Mouse (Mus musculus): ENCODE measurements at regions not wholly inside any gene's neighbourhood (a gene's known extent, or its start where the extent isn't known, plus 50 kb on each side); places are given as distances from the start of the nearest gene placed in this dataset.
A peak's percentile ranks its signal among the peaks of the same experiment; 100 is the strongest.

DNA sequence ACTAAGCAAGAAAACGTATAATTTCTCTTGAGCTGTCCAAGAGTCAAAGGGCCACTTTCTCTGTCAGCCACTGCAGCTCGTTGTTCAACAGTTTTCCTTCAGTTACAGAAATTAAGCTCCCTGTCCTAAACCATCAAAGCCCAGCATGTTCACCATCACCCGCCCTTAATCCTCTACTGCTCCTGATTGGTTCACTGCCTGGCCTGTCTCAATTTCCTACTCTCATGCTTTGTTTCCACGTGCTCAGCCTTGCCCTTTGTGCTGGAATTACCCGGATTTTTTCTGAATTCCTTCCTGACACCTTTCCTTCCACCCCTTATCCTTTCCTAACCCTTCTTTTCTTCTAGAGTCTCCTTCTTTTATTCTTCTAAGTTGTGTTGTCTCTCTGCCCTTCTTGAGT is 92.4 kb downstream of the Fasl start:
- Histone ChIP-seq H3K9ac (replicated peaks; ENCODE audit: low read depth, low read length) (no peak overlapping the region), H3K9me3 (ENCODE audit: control insufficient read depth, low read length) (no peaks in the 10 kb centered on the region), H3K4me1 (replicated peaks; ENCODE audit: control insufficient read depth, insufficient read depth, low read length) (no peaks in the 10 kb centered on the region), H3K4me2 (ENCODE audit: low read length) (no peak overlapping the region), H3K27ac (ENCODE audit: low read length) (no peak overlapping the region), H3K27me3 (replicated peaks; ENCODE audit: control insufficient read depth, insufficient read depth, low read length) (no peaks in the 10 kb centered on the region), H3K4me3 (replicated peaks; ENCODE audit: low read length) (no peak overlapping the region), H3K36me3 (ENCODE audit: control insufficient read depth, insufficient read depth) (no peaks in the 10 kb centered on the region)
- ATAC-seq = no peak
- WGBS = 21% methylated on average over 5 of the region's 5 CpGs

DNA sequence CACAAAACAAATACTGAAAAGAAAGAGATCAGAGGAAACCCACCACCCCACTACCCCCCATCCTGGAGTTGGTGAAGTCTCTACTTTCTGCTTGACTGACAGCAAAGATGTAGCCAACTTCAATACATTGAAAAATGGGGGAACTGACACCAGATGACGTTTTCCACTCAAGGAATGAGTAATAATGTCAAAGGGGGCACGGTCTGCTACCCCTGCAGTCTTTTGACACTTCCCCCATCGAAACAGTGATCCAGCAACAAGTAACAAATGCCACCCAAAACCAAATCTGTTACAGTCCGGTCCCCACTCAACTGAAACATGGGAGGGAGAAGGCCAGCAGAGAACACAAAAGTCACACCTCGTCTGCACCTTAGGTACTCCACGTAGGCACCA is 94.5 kb downstream of the Fasl start:
- no peaks in the 10 kb centered on the region for H3K4me1 ChIP-seq (replicated peaks; ENCODE audit: control insufficient read depth, insufficient read depth, low read length)
- H3K9me3 ChIP-seq (ENCODE audit: control insufficient read depth, low read length) = no peaks in the 10 kb centered on the region
- no peaks in the 10 kb centered on the region for H3K27me3 ChIP-seq (replicated peaks; ENCODE audit: control insufficient read depth, insufficient read depth, low read length)
- H3K4me2 ChIP-seq (ENCODE audit: low read length) = no peak overlapping the region
- no peak overlapping the region for H3K9ac ChIP-seq (replicated peaks; ENCODE audit: low read depth, low read length)
- no peak overlapping the region for H3K27ac ChIP-seq (ENCODE audit: low read length)
- WGBS = 89% methylated on average over 6 of the region's 6 CpGs
- no peak for ATAC-seq
- no peaks in the 10 kb centered on the region for H3K36me3 ChIP-seq (ENCODE audit: control insufficient read depth, insufficient read depth)
- no peak overlapping the region for H3K4me3 ChIP-seq (replicated peaks; ENCODE audit: low read length)

DNA sequence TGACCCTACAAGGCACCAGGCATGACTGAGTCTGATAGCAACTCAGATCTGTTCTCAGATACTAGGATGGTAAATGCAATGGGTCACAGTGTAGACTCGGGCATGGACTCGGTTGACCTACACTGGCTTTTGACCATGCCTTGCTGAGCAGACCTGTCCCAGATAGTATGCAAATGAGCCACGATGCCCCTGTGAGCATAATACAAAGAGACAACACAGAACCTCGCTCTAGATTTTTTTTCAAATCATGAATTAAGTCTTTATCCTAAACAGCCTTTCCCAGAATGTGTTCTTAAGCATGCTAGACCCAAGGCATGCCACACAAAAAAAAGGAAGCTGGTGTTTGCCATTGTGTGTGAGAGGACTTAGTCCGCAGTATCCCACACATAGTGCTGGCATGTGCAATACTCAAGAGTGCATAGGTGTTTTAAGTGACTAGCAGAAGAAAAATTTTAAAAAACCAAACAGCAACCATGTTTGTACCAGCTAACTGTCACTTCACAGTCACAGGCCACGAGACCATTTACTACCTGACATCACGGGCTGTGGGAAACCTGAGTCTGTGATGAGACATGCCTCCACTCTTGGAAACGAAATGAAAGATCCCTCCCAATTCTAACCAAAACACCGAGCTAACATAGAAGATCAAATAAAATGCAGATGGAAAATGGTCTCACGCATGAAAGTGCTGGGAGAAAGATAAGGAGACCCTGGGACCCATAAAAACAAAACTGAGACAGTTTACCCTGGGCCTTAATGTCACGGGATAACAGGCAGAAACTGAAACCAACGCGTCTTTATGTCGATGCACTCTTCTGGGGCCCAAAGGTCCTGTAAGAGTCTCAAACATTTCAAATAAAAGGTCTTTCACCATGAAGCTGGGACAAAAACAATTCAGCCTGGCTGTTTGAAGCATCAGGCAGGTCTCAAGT is 95.2 kb downstream of the Fasl start:
- no peak overlapping the region for H3K9ac ChIP-seq (replicated peaks; ENCODE audit: low read depth, low read length)
- no peaks in the 10 kb centered on the region for H3K9me3 ChIP-seq (ENCODE audit: control insufficient read depth, low read length)
- H3K36me3 ChIP-seq (ENCODE audit: control insufficient read depth, insufficient read depth) = no peaks in the 10 kb centered on the region
- no peak overlapping the region for H3K4me2 ChIP-seq (ENCODE audit: low read length)
- WGBS = 84% methylated on average over 14 of the region's 14 CpGs
- no peaks in the 10 kb centered on the region for H3K27me3 ChIP-seq (replicated peaks; ENCODE audit: control insufficient read depth, insufficient read depth, low read length)
- no peaks in the 10 kb centered on the region for H3K4me1 ChIP-seq (replicated peaks; ENCODE audit: control insufficient read depth, insufficient read depth, low read length)
- no peak for ATAC-seq
- no peak overlapping the region for H3K27ac ChIP-seq (ENCODE audit: low read length)
- no peak overlapping the region for H3K4me3 ChIP-seq (replicated peaks; ENCODE audit: low read length)

DNA sequence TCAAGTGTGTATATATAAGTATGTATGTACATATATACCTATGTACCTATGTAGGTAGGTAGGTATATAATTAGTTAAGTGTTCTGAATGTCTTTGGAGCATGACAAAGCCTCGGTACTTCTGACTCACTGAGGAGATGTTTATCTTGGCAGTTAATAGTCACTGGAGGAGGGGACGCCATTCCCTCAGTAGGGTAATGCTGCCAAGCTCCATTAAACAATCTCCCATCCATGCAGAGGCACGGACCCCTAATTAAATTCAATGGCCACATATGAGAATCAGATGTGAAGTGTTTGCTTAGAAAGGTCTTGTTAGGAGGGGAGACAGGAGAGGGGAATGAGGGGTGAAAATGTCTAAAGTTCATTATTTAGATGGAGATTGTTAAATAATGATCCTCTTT is 99.3 kb downstream of the Fasl start:
- ATAC-seq = no peak
- Histone ChIP-seq H3K9ac (replicated peaks; ENCODE audit: low read depth, low read length) (no peak overlapping the region), H3K4me3 (replicated peaks; ENCODE audit: low read length) (no peak overlapping the region), H3K4me1 (replicated peaks; ENCODE audit: control insufficient read depth, insufficient read depth, low read length) (no peaks in the 10 kb centered on the region), H3K27ac (ENCODE audit: low read length) (no peak overlapping the region), H3K9me3 (ENCODE audit: control insufficient read depth, low read length) (no peaks in the 10 kb centered on the region), H3K36me3 (ENCODE audit: control insufficient read depth, insufficient read depth) (no peaks in the 10 kb centered on the region), H3K4me2 (ENCODE audit: low read length) (no peak overlapping the region), H3K27me3 (replicated peaks; ENCODE audit: control insufficient read depth, insufficient read depth, low read length) (no peaks in the 10 kb centered on the region)
- WGBS = 7% methylated on average over 3 of the region's 3 CpGs

DNA sequence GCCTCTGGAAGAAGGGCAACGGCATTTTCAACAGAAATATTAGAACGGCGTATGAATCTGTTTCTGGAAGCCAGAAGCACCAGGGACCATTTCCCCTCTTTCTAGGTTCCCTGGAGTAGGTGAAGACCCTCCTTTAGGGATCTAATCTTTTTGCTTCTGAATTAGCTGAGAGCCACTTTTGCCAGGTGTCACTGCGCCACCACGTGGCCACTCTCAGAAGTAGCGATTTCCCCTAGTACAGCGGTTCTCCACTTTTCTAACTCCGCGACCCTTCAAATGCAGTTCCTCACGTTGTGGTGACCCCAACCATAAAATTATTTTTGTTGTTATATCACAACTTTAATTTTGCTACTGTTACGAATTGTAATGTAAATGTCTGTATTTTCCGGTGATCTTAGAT is 100.7 kb downstream of the Fasl start:
- H3K9me3 ChIP-seq (ENCODE audit: control insufficient read depth, low read length) = no peaks in the 10 kb centered on the region
- no peak overlapping the region for H3K27ac ChIP-seq (ENCODE audit: low read length)
- H3K36me3 ChIP-seq (ENCODE audit: control insufficient read depth, insufficient read depth) = no peaks in the 10 kb centered on the region
- H3K4me1 ChIP-seq (replicated peaks; ENCODE audit: control insufficient read depth, insufficient read depth, low read length) = no peaks in the 10 kb centered on the region
- no peaks in the 10 kb centered on the region for H3K27me3 ChIP-seq (replicated peaks; ENCODE audit: control insufficient read depth, insufficient read depth, low read length)
- H3K4me3 ChIP-seq (replicated peaks; ENCODE audit: low read length) = no peak overlapping the region
- peak; percentile 68; the same call in 1 of the 2 replicates for ATAC-seq
- no peak overlapping the region for H3K4me2 ChIP-seq (ENCODE audit: low read length)
- no peak overlapping the region for H3K9ac ChIP-seq (replicated peaks; ENCODE audit: low read depth, low read length)
- WGBS = 24% methylated on average over 12 of the region's 12 CpGs

DNA sequence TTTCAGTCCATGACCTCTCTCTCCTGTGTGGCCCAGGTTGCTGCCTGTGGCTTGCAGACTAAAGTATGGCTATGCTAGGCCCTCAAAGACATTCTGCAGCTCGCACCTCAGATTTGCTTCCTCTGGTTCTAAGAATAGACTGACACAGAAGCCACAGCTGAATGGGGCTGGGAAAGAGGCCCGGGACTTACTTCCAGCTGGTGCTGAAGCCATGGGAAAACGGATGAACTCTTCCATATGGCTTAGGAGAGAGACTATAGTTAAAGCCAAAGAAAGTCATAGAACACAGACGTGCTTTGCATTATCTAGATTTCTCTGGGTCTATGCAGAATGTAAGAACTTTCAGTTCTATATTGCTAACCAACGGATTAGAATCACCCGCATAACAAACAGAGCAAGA is 107.7 kb downstream of the Fasl start:
- Histone ChIP-seq H3K4me3 (replicated peaks; ENCODE audit: low read length) (no peak overlapping the region), H3K27me3 (replicated peaks; ENCODE audit: control insufficient read depth, insufficient read depth, low read length) (no peaks in the 10 kb centered on the region), H3K9me3 (ENCODE audit: control insufficient read depth, low read length) (no peaks in the 10 kb centered on the region), H3K27ac (ENCODE audit: low read length) (no peak overlapping the region), H3K4me2 (ENCODE audit: low read length) (no peak overlapping the region), H3K36me3 (ENCODE audit: control insufficient read depth, insufficient read depth) (no peaks in the 10 kb centered on the region), H3K4me1 (replicated peaks; ENCODE audit: control insufficient read depth, insufficient read depth, low read length) (no peaks in the 10 kb centered on the region), H3K9ac (replicated peaks; ENCODE audit: low read depth, low read length) (no peak overlapping the region)
- no peak for ATAC-seq
- WGBS = 89% methylated on average over 6 of the region's 6 CpGs

DNA sequence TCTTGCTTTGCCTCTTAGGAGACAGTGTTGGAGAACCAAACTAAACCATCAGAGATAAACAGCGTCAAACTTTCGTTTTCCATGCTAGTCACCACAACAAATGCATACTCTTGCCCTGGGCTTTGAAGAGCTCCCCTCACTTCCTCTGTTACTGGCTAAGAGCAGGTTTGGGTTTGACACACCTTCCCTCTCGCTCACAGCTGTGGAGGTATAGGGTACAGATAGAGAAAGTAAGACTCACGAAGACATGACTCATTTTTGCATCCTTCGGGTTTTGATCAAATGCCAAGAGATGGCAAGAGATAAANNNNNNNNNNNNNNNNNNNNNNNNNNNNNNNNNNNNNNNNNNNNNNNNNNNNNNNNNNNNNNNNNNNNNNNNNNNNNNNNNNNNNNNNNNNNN is 117.4 kb downstream of the Fasl start:
- Histone ChIP-seq H3K4me2 (ENCODE audit: low read length) (no peak overlapping the region), H3K9me3 (ENCODE audit: control insufficient read depth, low read length) (no peaks in the 10 kb centered on the region), H3K27me3 (replicated peaks; ENCODE audit: control insufficient read depth, insufficient read depth, low read length) (no peaks in the 10 kb centered on the region), H3K27ac (ENCODE audit: low read length) (no peak overlapping the region), H3K9ac (replicated peaks; ENCODE audit: low read depth, low read length) (no peak overlapping the region), H3K4me3 (replicated peaks; ENCODE audit: low read length) (no peak overlapping the region), H3K4me1 (replicated peaks; ENCODE audit: control insufficient read depth, insufficient read depth, low read length) (no peaks in the 10 kb centered on the region), H3K36me3 (ENCODE audit: control insufficient read depth, insufficient read depth) (no peaks in the 10 kb centered on the region)
- ATAC-seq = no peak
- 90% methylated on average over 5 of the region's 5 CpGs for WGBS

DNA sequence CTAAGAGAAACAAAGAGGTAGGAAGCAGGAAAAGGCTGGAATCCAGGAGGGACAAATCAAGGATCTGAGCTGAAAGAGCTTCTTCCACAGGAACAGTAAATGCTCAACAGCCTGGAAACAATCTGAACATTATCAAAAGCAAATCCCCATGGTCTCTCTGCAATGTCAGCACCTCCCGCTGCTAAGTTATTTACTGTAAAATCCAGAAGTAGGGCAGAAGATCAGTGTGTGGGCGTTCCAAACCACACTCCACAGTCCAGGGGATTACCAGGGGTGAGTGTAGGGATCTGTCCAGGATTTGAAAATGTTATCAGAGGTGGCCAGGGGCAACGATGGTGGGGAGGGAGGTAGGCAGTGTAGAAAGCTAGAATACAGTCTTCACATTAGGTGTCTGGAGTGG is 124.0 kb downstream of the Fasl start:
- no peak for ATAC-seq
- no peaks in the 10 kb centered on the region for H3K4me1 ChIP-seq (replicated peaks; ENCODE audit: control insufficient read depth, insufficient read depth, low read length)

DNA sequence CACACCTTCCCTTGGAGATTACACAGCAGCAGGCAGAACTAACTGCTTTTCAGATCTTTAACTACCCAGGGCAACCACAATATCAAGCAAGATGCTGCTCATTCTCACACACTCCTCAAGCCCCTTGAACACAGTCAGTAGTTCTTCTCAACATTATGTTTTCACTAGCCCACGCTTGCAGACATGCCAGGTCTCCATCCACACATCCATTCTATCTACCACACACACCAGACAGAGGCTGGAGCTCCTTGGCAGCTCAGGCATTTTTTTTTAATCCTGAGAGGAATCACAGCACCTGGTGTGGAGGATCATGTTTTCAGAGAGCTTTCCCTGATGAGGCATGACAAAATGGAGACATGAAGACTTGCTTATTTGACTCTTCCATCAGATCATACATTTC is 124.9 kb downstream of the Fasl start:
- no peaks in the 10 kb centered on the region for H3K4me1 ChIP-seq (replicated peaks; ENCODE audit: control insufficient read depth, insufficient read depth, low read length)
- no peak overlapping the region for H3K4me3 ChIP-seq (replicated peaks; ENCODE audit: low read length)
- ATAC-seq = no peak
- H3K9ac ChIP-seq (replicated peaks; ENCODE audit: low read depth, low read length) = no peak overlapping the region
- H3K9me3 ChIP-seq (ENCODE audit: control insufficient read depth, low read length) = peaks cover 3% of the 10 kb centered on the region; the same call in 1 of the 2 replicates
- H3K27ac ChIP-seq (ENCODE audit: low read length) = no peak overlapping the region
- no peak overlapping the region for H3K4me2 ChIP-seq (ENCODE audit: low read length)
- 57% methylated on average over 1 of the region's 1 CpGs for whole genome bisulfite sequencing
- no peaks in the 10 kb centered on the region for H3K27me3 ChIP-seq (replicated peaks; ENCODE audit: control insufficient read depth, insufficient read depth, low read length)
- H3K36me3 ChIP-seq (ENCODE audit: control insufficient read depth, insufficient read depth) = no peaks in the 10 kb centered on the region

More for the DNA sequence above, 124.0 kb downstream of the Fasl start:
- H3K4me2 ChIP-seq (ENCODE audit: low read length) = no peak overlapping the region
- no peaks in the 10 kb centered on the region for H3K9me3 ChIP-seq (ENCODE audit: control insufficient read depth, low read length)
- no peak overlapping the region for H3K4me3 ChIP-seq (replicated peaks; ENCODE audit: low read length)
- H3K36me3 ChIP-seq (ENCODE audit: control insufficient read depth, insufficient read depth) = no peaks in the 10 kb centered on the region
- H3K9ac ChIP-seq (replicated peaks; ENCODE audit: low read depth, low read length) = no peak overlapping the region
- 63% methylated on average over 3 of the region's 3 CpGs for WGBS
- no peak overlapping the region for H3K27ac ChIP-seq (ENCODE audit: low read length)
- H3K27me3 ChIP-seq (replicated peaks; ENCODE audit: control insufficient read depth, insufficient read depth, low read length) = no peaks in the 10 kb centered on the region
